Mouse (Mus musculus) ES-E14 (cell line): Measurements from ENCODE around the gene Tfam. TPM values are rescaled to one million over a fixed set of nuclear protein-coding genes. Genes with fewer than 3 reads are reported as not detected.

Experiments
- DNase-seq: peaks from one replicate; pipeline ENCODE4 v3.0.0-alpha.2; 2013; ENCODE audit warnings: low read depth, low spot score
- H3K27ac ChIP-seq: 2 replicates; pipeline ENCODE4 v1.5.1; 2012; ENCODE audit warnings: low read depth, mild to moderate bottlenecking, low read length, moderate library complexity, mixed read lengths; ENCODE audit not compliant: poor library complexity, insufficient read depth, severe bottlenecking
- H3K36me3 ChIP-seq: 2 replicates; pipeline ENCODE4 v1.6.1; 2012; ENCODE audit warnings: mild to moderate bottlenecking, low read length, moderate library complexity, mixed read lengths; ENCODE audit not compliant: control insufficient read depth, poor library complexity, insufficient read depth, severe bottlenecking
- H3K4me1 ChIP-seq, 2 experiments: fragments of 150-350 bp in 1 of 2; sonication (generic) in 1 of 2; 2 replicates each; pipeline ENCODE4 v1.6.1; 2012; ENCODE audit warnings: low read length in 2 of 2, mild to moderate bottlenecking in 1 of 2, mixed read lengths in 1 of 2; ENCODE audit not compliant: control insufficient read depth in 2 of 2, insufficient read depth in 2 of 2, poor library complexity in 1 of 2
- H3K4me3 ChIP-seq, 2 experiments: fragments of 150-350 bp in 1 of 2; sonication (generic) in 1 of 2; 2 replicates each; pipeline ENCODE4 v1.5.1; 2012; ENCODE audit warnings: low read length in 2 of 2, low read depth in 1 of 2, mild to moderate bottlenecking in 1 of 2, mixed read lengths in 1 of 2; ENCODE audit not compliant: insufficient read depth in 1 of 2, poor library complexity in 1 of 2, severe bottlenecking in 1 of 2
- H3K9ac ChIP-seq: 2 replicates; pipeline ENCODE4 v1.6.1; 2012; ENCODE audit warnings: low read depth, mild to moderate bottlenecking, low read length, mixed read lengths; ENCODE audit not compliant: poor library complexity, insufficient read depth, severe bottlenecking
- H3K9me3 ChIP-seq: fragments of 150-350 bp; sonication (generic); 2 replicates; pipeline ENCODE4 v1.6.1; 2012; ENCODE audit warnings: low read depth, mild to moderate bottlenecking, low read length; ENCODE audit not compliant: control insufficient read depth, insufficient read depth
- CHD2 ChIP-seq: IDR thresholded peaks from 2 replicates; pipeline ENCODE4 v1.6.1; 2014; ENCODE audit warnings: mild to moderate bottlenecking, low read depth, low read length, inconsistent platforms
- HCFC1 ChIP-seq: IDR thresholded peaks from 2 replicates; pipeline ENCODE4 v1.6.1; 2012; ENCODE audit warnings: low read length, inconsistent platforms, borderline replicate concordance; ENCODE audit not compliant: insufficient read depth
- MAFK ChIP-seq: IDR thresholded peaks from 2 replicates; pipeline ENCODE4 v1.6.1; 2014; ENCODE audit warnings: mild to moderate bottlenecking, low read depth, low read length, inconsistent platforms; ENCODE audit not compliant: insufficient read depth
- ZC3H11A ChIP-seq: IDR thresholded peaks from 2 replicates; pipeline ENCODE4 v1.6.1; 2012; ENCODE audit warnings: low read depth, mild to moderate bottlenecking, inconsistent platforms, low read length, borderline replicate concordance
- ZNF384 ChIP-seq: IDR thresholded peaks from 2 replicates; pipeline ENCODE4 v1.6.1; 2012; ENCODE audit warnings: low read depth, low read length, inconsistent platforms
- in situ Hi-C, 2 experiments: fragments of 600-800 bp; cut with MboI; formaldehyde crosslinking; loops; one replicate each; pipeline ENCODE4 v1.15.1; 2025; ENCODE audit warnings: low sequenced_read_pairs in 2 of 2, inconsistent platforms in 1 of 2; ENCODE audit not compliant: unreplicated experiment in 2 of 2
- total RNA-seq: library from RNA; depleted of rRNA; stranded (reverse); fragments of 300-350 nt; gene quantifications from 2 replicates; pipeline ENCODE4 v1.2.3, GENCODE M21; 2012

Tfam gene
- total RNA-seq, 1 experiment: 67.3 TPM

GRCm38 (mm10) chr10:71246956-71247355, 8.9 kb upstream of the Tfam start:
- H3K9me3 ChIP-seq: no peaks in the 10 kb centered on the region
- no peak for DNase-seq
- H3K4me3 ChIP-seq: no peak overlapping the region
- in situ Hi-C loops: no loop called here
- H3K27ac ChIP-seq: no peak overlapping the region
- H3K9ac ChIP-seq: no peak overlapping the region
- no peak for TF ChIP-seq HCFC1
- no peak for TF ChIP-seq CHD2
- no peak for TF ChIP-seq ZNF384
- no peak for TF ChIP-seq MAFK
- no peak for TF ChIP-seq ZC3H11A
- H3K36me3 ChIP-seq: no peaks in the 10 kb centered on the region
- H3K4me1 ChIP-seq: no peaks in the 10 kb centered on the region

DNA sequence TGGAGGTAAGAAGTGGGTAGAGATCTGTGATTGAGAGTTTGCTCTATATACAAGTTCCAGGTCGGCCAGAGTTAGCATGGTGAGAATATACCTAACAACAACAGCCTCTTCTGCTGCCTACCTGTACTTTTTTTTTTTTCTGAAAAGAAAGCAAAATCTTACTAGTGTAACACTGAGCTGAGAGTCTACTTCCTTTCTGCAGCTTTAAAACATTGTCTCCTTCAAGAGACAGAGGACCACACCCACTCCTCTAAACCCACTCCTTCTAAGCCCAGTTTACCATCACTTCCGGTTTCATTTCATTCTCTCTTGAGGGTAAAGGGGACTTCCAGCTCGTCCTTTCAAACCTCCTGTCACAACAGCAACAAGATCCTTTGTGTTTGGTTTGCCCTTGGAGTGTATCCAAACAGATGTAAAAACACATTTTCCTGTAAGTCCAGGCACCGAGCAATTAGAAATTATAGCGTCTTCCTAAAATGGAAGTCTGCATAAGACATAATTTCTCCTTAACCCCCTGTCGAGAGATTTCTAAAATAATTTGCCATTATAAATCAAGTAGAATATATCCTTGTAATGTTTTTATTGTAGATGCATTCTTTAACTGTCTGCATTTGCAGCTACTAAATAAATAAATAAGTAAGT, 1.5 kb upstream of the Tfam start:
- no peak for DNase-seq
- no peak overlapping the region for H3K4me3 ChIP-seq
- TF ChIP-seq CHD2 (no peak), HCFC1 (no peak), MAFK (no peak), ZC3H11A (no peak), ZNF384 (no peak)
- H3K36me3 ChIP-seq: peaks cover 7% of the 10 kb centered on the region
- H3K4me1 ChIP-seq: peaks cover 0 to 6% of the 10 kb centered on the region in 2 experiments; a peak in 1 of 4 replicates
- no peak overlapping the region for H3K9ac ChIP-seq
- no peak overlapping the region for H3K27ac ChIP-seq
- in situ Hi-C loops: no loop called here
- H3K9me3 ChIP-seq: no peaks in the 10 kb centered on the region

GRCm38 (mm10) chr10:71237516-71238239, 402 bp downstream of the Tfam start:
- Histone ChIP-seq H3K36me3 (peaks cover 16% of the 10 kb centered on the region), H3K4me3 (peak overlapping the region; percentile 86 to 98), H3K4me1 (peaks cover 0 to 6% of the 10 kb centered on the region in 2 experiments; a peak in 1 of 4 replicates), H3K9me3 (no peaks in the 10 kb centered on the region), H3K27ac (peak overlapping the region; percentile 71), H3K9ac (peak overlapping the region; percentile 94)
- in situ Hi-C loops: no loop called here
- peak; percentile 94 for DNase-seq
- TF ChIP-seq HCFC1 (peak; percentile 42), MAFK (no peak), CHD2 (peak; percentile 69), ZC3H11A (0 out of 2 replicates have a peak, but pooled peaks have one; percentile 13)

- peaks cover 29% of the 10 kb centered on the region for H3K36me3 ChIP-seq
- DNase-seq: no peak
- no peak for TF ChIP-seq ZC3H11A
- TF ChIP-seq ZNF384: no peak
- no peak for TF ChIP-seq HCFC1
- no peak for TF ChIP-seq MAFK
- TF ChIP-seq CHD2: no peak
- in situ Hi-C loops: no loop called here
- peaks cover 0 to 5% of the 10 kb centered on the region in 2 experiments; a peak in 1 of 4 replicates for H3K4me1 ChIP-seq
- no peak overlapping the region for H3K27ac ChIP-seq
- H3K4me3 ChIP-seq: no peak overlapping the region
- H3K9ac ChIP-seq: no peak overlapping the region
- no peaks in the 10 kb centered on the region for H3K9me3 ChIP-seq
Observed at GRCm38 (mm10) chr10:71234071-71234470, 4.0 kb downstream of the Tfam start.

GRCm38 (mm10) chr10:71225894-71226293, 12.2 kb downstream of the Tfam start:
- H3K4me3 ChIP-seq: no peak overlapping the region
- peak; percentile 62 for DNase-seq
- no peak overlapping the region for H3K27ac ChIP-seq
- TF ChIP-seq ZNF384 (no peak), ZC3H11A (no peak), HCFC1 (no peak), MAFK (no peak), CHD2 (no peak)
- in situ Hi-C loops: no loop called here
- no peaks in the 10 kb centered on the region for H3K9me3 ChIP-seq
- H3K9ac ChIP-seq: no peak overlapping the region
- H3K36me3 ChIP-seq: peaks cover 25% of the 10 kb centered on the region
- no peaks in the 10 kb centered on the region for H3K4me1 ChIP-seq
